Mouse (Mus musculus) kidney, postnatal 0 days (tissue): ENCODE measurements around the gene Cdk14. TPM values are rescaled to one million over a fixed set of nuclear protein-coding genes. Genes with fewer than 3 reads are reported as not detected.

Experiments used
- ATAC-seq: fragments of 200-750 bp; cut with Nextera tagmentation; replicated peaks from 2 replicates; pipeline ENCODE4 v1.8.0; 2017; ENCODE audit warnings: low read depth, moderate number of reproducible peaks, moderate TSS enrichment, moderate library complexity; ENCODE audit not compliant: low FRiP score
- DNase-seq: peaks from one replicate; pipeline ENCODE4 v3.0.0-alpha.2; 2016; ENCODE audit warnings: low spot score
- H3K27ac ChIP-seq: fragments of 300-500 bp; sonication (generic); 2 replicates; pipeline ENCODE4 v1.5.1; 2014; ENCODE audit warnings: mild to moderate bottlenecking
- H3K27me3 ChIP-seq: fragments of 300-500 bp; sonication (generic); 2 replicates; pipeline ENCODE4 v1.6.1; 2014; ENCODE audit warnings: low read length, mixed read lengths; ENCODE audit not compliant: insufficient read depth
- H3K36me3 ChIP-seq: fragments of 300-500 bp; sonication (generic); 2 replicates; pipeline ENCODE4 v1.6.1; 2014; ENCODE audit warnings: low read length, mixed read lengths; ENCODE audit not compliant: insufficient read depth
- H3K4me1 ChIP-seq: fragments of 300-500 bp; sonication (generic); replicated peaks from 2 replicates; pipeline ENCODE4 v1.6.1; 2014; ENCODE audit warnings: antibody characterized with exemption, low read length, mixed read lengths; ENCODE audit not compliant: insufficient read depth
- H3K4me2 ChIP-seq: fragments of 300-500 bp; sonication (generic); 2 replicates; pipeline ENCODE4 v1.6.1; 2014; ENCODE audit warnings: mild to moderate bottlenecking, low read length, moderate library complexity, mixed read lengths
- H3K4me3 ChIP-seq: fragments of 300-500 bp; sonication (generic); replicated peaks from 2 replicates; pipeline ENCODE4 v1.5.1; 2014; ENCODE audit warnings: low read depth, low read length
- H3K9ac ChIP-seq: fragments of 300-500 bp; sonication (generic); 2 replicates; pipeline ENCODE4 v1.6.1; 2014; ENCODE audit warnings: low read depth, low read length
- H3K9me3 ChIP-seq: fragments of 300-500 bp; sonication (generic); replicated peaks from 2 replicates; pipeline ENCODE4 v1.6.1; 2016; ENCODE audit warnings: low read length, inconsistent platforms, mixed read lengths
- CTCF ChIP-seq: IDR thresholded peaks from 2 replicates; pipeline ENCODE4 v1.5.1; 2016; ENCODE audit warnings: antibody characterized with exemption, low read depth, mild to moderate bottlenecking, moderate library complexity
- WGBS: fragments of 180-500 bp; shearing (Covaris S2); extraction: QIAGEN DNeasy Blood & Tissue Kit; methylation state at CpG from one replicate; pipeline ENCODE4 v1.1.7; 2014; 5-methylcytosine and 5-hydroxymethylcytosine counted together
- polyA plus RNA-seq: library from polyadenylated mRNA; unstranded; fragments of >200 nt; fragmentation: Nextera tagmentation; extraction: Ambion mirVana; gene quantifications from 2 replicates; pipeline ENCODE4 v1.2.1, GENCODE M21; 2015

The Cdk14 gene
- polyA plus RNA-seq, 1 experiment from 2014 or later: 8.8 TPM

- 54% methylated on average over 5 of the region's 5 CpGs for WGBS
- Histone ChIP-seq H3K27me3 (no peaks in the 10 kb centered on the region), H3K4me1 (no peaks in the 10 kb centered on the region), H3K27ac (no peak overlapping the region), H3K4me2 (no peak overlapping the region), H3K9ac (no peak overlapping the region), H3K4me3 (no peak overlapping the region), H3K9me3 (no peaks in the 10 kb centered on the region), H3K36me3 (no peaks in the 10 kb centered on the region)
- ATAC-seq: no peak
- TF ChIP-seq CTCF: no peak
- DNase-seq: no peak
Measured at GRCm38 (mm10) chr5:4990237-4990636, 429.9 kb downstream of the Cdk14 start.

DNA sequence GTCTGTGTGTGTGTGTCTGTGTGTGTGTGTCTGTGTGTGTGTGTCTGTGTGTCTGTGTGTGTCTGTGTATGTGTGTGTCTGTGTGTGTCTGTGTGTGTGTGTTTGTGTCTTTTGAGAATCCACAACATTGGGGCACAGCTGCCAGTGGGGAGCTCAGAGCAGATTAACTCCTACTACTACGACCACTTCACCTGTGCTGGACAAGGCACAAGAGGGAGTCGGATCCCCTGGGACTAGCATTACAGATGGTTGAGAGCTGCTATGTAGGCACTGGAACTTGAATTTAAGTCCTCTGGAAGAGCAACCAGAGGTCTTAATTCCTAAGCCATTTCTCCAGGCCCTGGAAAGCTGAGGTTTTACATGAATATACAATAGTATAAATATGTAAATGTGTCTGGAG lies 433.9 kb downstream of the Cdk14 start:
- H3K4me2 ChIP-seq: no peak overlapping the region
- H3K27me3 ChIP-seq: no peaks in the 10 kb centered on the region
- H3K4me1 ChIP-seq: no peaks in the 10 kb centered on the region
- 90% methylated on average over 2 of the region's 2 CpGs for WGBS
- no peak for DNase-seq
- H3K9me3 ChIP-seq: no peaks in the 10 kb centered on the region
- ATAC-seq: no peak
- no peaks in the 10 kb centered on the region for H3K36me3 ChIP-seq
- no peak for TF ChIP-seq CTCF
- H3K4me3 ChIP-seq: no peak overlapping the region
- no peak overlapping the region for H3K27ac ChIP-seq
- H3K9ac ChIP-seq: no peak overlapping the region

GRCm38 (mm10) chr5:4979551-4979950 lies 440.6 kb downstream of the Cdk14 start:
- no peak for DNase-seq
- Histone ChIP-seq H3K4me1 (no peaks in the 10 kb centered on the region), H3K27ac (no peak overlapping the region), H3K9me3 (no peaks in the 10 kb centered on the region), H3K4me2 (no peak overlapping the region), H3K27me3 (no peaks in the 10 kb centered on the region), H3K36me3 (no peaks in the 10 kb centered on the region), H3K9ac (no peak overlapping the region), H3K4me3 (no peak overlapping the region)
- WGBS: 63% methylated on average over 4 of the region's 4 CpGs
- ATAC-seq: no peak
- no peak for TF ChIP-seq CTCF

- Histone ChIP-seq H3K27ac (no peak overlapping the region), H3K9ac (no peak overlapping the region), H3K27me3 (no peaks in the 10 kb centered on the region), H3K4me2 (no peak overlapping the region), H3K4me3 (no peak overlapping the region), H3K36me3 (no peaks in the 10 kb centered on the region), H3K9me3 (no peaks in the 10 kb centered on the region), H3K4me1 (no peaks in the 10 kb centered on the region)
- ATAC-seq: no peak
- 80% methylated on average over 1 of the region's 1 CpGs for WGBS
- no peak for DNase-seq
- no peak for TF ChIP-seq CTCF
Measured at GRCm38 (mm10) chr5:4973408-4973807, 446.7 kb downstream of the Cdk14 start.

- WGBS: 52% methylated on average over 15 of the region's 15 CpGs
- Histone ChIP-seq H3K9ac (no peak overlapping the region), H3K4me3 (no peak overlapping the region), H3K27me3 (no peaks in the 10 kb centered on the region), H3K4me1 (no peaks in the 10 kb centered on the region), H3K27ac (no peak overlapping the region), H3K4me2 (no peak overlapping the region), H3K9me3 (no peaks in the 10 kb centered on the region), H3K36me3 (no peaks in the 10 kb centered on the region)
- peak; percentile 80 for ATAC-seq
- peak; percentile 98 for TF ChIP-seq CTCF
- peak; percentile 96 for DNase-seq
Measured at GRCm38 (mm10) chr5:4962063-4962610, 458.0 kb downstream of the Cdk14 start.

DNA sequence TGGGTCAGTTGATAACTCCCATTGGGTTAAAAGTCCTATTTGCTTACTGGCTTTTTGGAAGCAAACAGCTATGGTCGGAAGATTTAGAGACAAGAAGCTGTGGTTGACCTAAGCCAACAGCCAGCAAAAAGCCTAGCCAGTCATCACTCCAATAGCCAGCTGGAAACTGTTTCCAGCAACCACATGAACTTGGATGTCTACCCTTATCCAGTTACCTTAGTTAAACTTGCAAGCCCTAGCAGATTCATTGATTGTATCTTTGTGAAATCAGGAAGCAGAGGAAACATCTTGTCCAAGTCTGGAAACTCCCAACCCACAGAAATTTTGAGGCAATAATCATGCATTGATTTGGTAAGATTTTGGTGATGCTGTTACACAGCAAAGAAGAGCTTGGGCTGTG lies 458.5 kb downstream of the Cdk14 start:
- Histone ChIP-seq H3K27ac (no peak overlapping the region), H3K4me1 (no peaks in the 10 kb centered on the region), H3K4me2 (no peak overlapping the region), H3K4me3 (no peak overlapping the region), H3K36me3 (no peaks in the 10 kb centered on the region), H3K9ac (no peak overlapping the region), H3K27me3 (no peaks in the 10 kb centered on the region), H3K9me3 (no peaks in the 10 kb centered on the region)
- WGBS: 100% methylated on average over 1 of the region's 1 CpGs
- TF ChIP-seq CTCF: no peak
- DNase-seq (no peak), ATAC-seq (no peak)

DNA sequence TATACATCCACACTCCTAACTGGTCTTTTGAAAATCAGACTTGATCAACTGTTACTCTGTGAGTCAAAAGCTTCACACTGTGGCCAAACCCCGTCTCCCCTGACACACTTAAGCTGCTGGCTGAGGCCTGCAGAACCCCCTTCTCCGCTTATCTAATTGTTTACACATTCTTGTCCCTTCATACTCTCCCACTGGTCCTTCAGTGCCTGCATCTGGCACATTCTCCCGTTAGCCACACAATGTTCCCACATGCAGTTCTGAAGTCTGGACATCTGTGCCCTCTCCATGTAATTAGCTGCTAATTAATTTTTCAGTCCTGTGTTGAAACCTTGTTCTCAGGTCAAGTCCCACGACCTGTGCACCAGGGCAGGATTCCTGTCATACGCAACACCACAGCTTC lies 460.7 kb downstream of the Cdk14 start:
- ATAC-seq (no peak), DNase-seq (peak; percentile 15)
- WGBS: 51% methylated on average over 5 of the region's 5 CpGs
- H3K4me3 ChIP-seq: no peak overlapping the region
- no peak overlapping the region for H3K27ac ChIP-seq
- no peak for TF ChIP-seq CTCF
- H3K9ac ChIP-seq: no peak overlapping the region
- H3K4me1 ChIP-seq: no peaks in the 10 kb centered on the region
- H3K27me3 ChIP-seq: no peaks in the 10 kb centered on the region
- H3K4me2 ChIP-seq: no peak overlapping the region
- no peaks in the 10 kb centered on the region for H3K9me3 ChIP-seq
- no peaks in the 10 kb centered on the region for H3K36me3 ChIP-seq
